Comparison of ENCODE assay signal across 8 mouse cellular contexts in the genomic region with DNA sequence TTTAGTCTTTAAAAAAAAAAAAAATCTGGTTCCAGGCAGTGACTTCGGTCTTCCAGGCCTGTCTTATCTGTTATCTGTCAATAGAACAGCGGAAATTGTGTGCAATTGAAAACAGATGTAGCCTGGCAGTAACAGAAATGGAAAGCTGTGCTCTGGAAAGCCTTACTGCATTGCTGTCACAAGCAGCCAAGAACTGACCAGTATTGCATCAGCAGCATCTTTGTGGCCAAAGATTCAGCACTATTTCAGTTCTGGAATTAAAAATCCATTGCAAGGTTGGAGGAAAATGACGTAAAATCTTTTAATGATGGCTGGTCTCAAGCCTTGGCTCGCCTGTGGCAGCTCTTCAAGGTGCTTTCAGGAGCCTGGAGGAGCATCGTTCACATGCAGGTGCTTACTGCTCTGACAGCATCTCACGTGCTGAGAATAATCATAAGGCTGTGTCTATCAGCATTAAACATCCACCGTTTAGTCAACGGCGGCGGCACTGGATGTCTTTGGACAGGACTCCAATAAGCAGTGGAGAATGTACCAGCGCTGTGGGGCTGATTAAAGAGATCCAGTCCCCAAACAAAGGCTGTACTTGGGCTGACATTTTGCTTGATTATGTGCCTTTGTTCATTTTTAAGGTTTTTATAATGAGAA.
DNase-seq lines count a peak whose midpoint lies in the region; ATAC-seq and TF ChIP-seq lines count a peak whose summit lies in the region.

No protein-coding gene starts in this region.

- H3K9ac ChIP-seq in lung, embryonic 16.5 days (ENCODE audit: low read length), result no peak overlapping the region

- H3K4me1 ChIP-seq in cerebellum, adult 2 months (ENCODE audit: control insufficient read depth, insufficient read depth, low read length), result no peaks in the 10 kb centered on the region
- no peaks in the 10 kb centered on the region for H3K4me1 ChIP-seq in lung, embryonic 16.5 days (replicated peaks; ENCODE audit: control insufficient read depth, insufficient read depth, low read length)

- DNase-seq in cerebellum, adult 2 months, result no peak
- DNase-seq in cerebellum, postnatal 36 days, result no peak
- DNase-seq in Muller cell, postnatal 12 days (ENCODE audit: inconsistent ontology term), result peak; percentile 33
- peak; percentile 9 to 16 for DNase-seq in gastrocnemius, postnatal 36 days
- DNase-seq in kidney, adult 18-20 months, result no peak
- no peak for DNase-seq in cerebellum, adult 11-12 months
- DNase-seq in thymus, postnatal 10 days (ENCODE audit: low spot score in 2 of 2), result no peak

- intact Hi-C loops in gastrocnemius, postnatal 36 days (cut with DNase I), result no loop called here

- TF ChIP-seq CTCF in cerebellum, adult 2 months (IDR thresholded peaks at IDR 0.05; ENCODE audit: borderline replicate concordance, insufficient read depth, low read depth, low read length), result no peak

- no peak overlapping the region for H3K4me2 ChIP-seq in lung, embryonic 16.5 days (ENCODE audit: low read depth, low read length)

- H3K4me3 ChIP-seq in cerebellum, adult 2 months (replicated peaks; ENCODE audit: insufficient read depth, low read depth, low read length), result no peak overlapping the region
- no peak overlapping the region for H3K4me3 ChIP-seq in lung, embryonic 16.5 days (ENCODE audit: low read length)

- no peaks in the 10 kb centered on the region for H3K27me3 ChIP-seq in cerebellum, adult 2 months (ENCODE audit: control insufficient read depth, insufficient read depth, low read length)
- no peaks in the 10 kb centered on the region for H3K27me3 ChIP-seq in lung, embryonic 16.5 days (ENCODE audit: control insufficient read depth, insufficient read depth, low read depth, low read length)

- TF ChIP-seq POLR2A in cerebellum, adult 2 months (IDR thresholded peaks at IDR 0.05; ENCODE audit: borderline replicate concordance, insufficient read depth, low read length), result no peak

- ATAC-seq in lung, embryonic 16.5 days (ENCODE audit: low read depth), result peak; percentile 86

- 55% methylated on average over 11 of the region's 11 CpGs for WGBS in cerebellum, adult 2 months
- WGBS in lung, embryonic 16.5 days, result 43% methylated on average over 11 of the region's 11 CpGs

- no peaks in the 10 kb centered on the region for H3K9me3 ChIP-seq in lung, embryonic 16.5 days (ENCODE audit: control insufficient read depth, low read length)

- H3K36me3 ChIP-seq in lung, embryonic 16.5 days (ENCODE audit: control insufficient read depth, insufficient read depth, low read length), result no peaks in the 10 kb centered on the region

- peak overlapping the region; percentile 20; the same call in 1 of the 2 replicates for H3K27ac ChIP-seq in cerebellum, adult 2 months (ENCODE audit: insufficient read depth, low read length)
- H3K27ac ChIP-seq in lung, embryonic 16.5 days (ENCODE audit: low read length), result no peak overlapping the region

Comparison
In these comparisons a context has a peak if more than half of its experiments do, and no peak if none do; other contexts are left out.
1. DNase-seq: peak in Muller cell, postnatal 12 days (single experiment) and gastrocnemius, postnatal 36 days (2 of 2); none in cerebellum, adult 2 months (0 of 2), cerebellum, postnatal 36 days (0 of 2), kidney, adult 18-20 months (single experiment), cerebellum, adult 11-12 months (single experiment) and thymus, postnatal 10 days (0 of 2).